Mouse (Mus musculus) erythroblast, embryonic 14.5 days (primary cell): ENCODE data around the gene AC161166.1.

Source experiments
- GATA1 ChIP-seq: IDR thresholded peaks from 2 replicates; pipeline ENCODE4 v1.6.1; 2012; ENCODE audit warnings: low read length, inconsistent platforms, mixed read lengths
- TAL1 ChIP-seq: IDR thresholded peaks from 3 replicates; pipeline ENCODE4 v1.6.1; 2012; ENCODE audit warnings: low read length, inconsistent platforms, mixed read lengths

DNA sequence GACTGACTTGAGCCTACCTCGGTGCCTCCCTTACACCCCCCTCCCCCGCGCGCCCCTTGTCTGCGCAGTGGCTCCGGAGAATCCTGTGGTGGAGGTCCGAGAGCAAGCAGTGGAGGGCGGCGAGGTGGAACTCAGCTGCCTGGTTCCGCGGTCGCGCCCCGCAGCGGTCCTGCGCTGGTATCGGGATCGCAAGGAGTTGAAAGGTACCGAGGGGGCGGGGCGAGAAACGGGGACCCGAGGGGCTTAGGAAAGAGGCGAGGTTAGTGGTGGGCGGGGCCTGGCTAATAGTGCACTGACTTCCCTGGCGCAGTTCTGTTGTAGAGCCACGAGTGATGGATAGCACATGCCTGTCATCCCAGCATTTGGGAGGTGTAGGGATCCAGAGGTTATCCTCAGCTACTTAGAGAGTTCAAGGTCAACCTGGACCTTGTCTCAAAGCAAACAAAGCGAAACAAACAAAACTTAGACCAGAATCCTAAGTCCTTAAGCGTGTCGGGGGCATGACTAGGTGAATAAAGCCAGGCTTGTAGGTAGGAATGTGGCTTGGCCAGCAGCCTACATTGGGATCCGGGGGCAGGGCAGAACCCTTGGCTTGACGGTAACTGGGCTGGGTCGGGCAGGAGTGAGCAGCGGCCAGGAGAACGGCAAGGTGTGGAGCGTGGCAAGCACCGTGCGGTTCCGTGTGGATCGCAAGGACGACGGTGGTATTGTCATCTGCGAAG, 12.2 kb downstream of the AC161166.1 start:
- TF ChIP-seq TAL1 = no peak
- no peak for TF ChIP-seq GATA1
